Mouse (Mus musculus): ENCODE measurements around the gene Dvl2. TPM values are rescaled to one million over a fixed set of nuclear protein-coding genes. Genes with fewer than 3 reads are reported as not detected.

The Dvl2 gene
- polyA plus RNA-seq, 1 experiment from 2014 or later, result 56.8 TPM

GRCm38 (mm10) chr11:70031321-70031670, 30.9 kb downstream of the Dvl2 start:
- Histone ChIP-seq H3K27me3 (no peaks in the 10 kb centered on the region), H3K4me1 (peaks cover 40% of the 10 kb centered on the region), H3K36me3 (peaks cover 50% of the 10 kb centered on the region), H3K9ac (no peak overlapping the region), H3K4me2 (no peak overlapping the region), H3K27ac (no peak overlapping the region), H3K4me3 (no peak overlapping the region), H3K9me3 (no peaks in the 10 kb centered on the region)
- 96% methylated on average over 11 of the region's 11 CpGs for whole genome bisulfite sequencing
- ATAC-seq (ENCODE audit: insufficient number of reproducible peaks, insufficient read depth, low FRiP score, low TSS enrichment, low read depth), result no peak

GRCm38 (mm10) chr11:70038174-70038573, 37.8 kb downstream of the Dvl2 start:
- 80% methylated on average over 7 of the region's 7 CpGs for WGBS
- H3K4me3 ChIP-seq, result no peak overlapping the region
- peaks cover 77% of the 10 kb centered on the region for H3K36me3 ChIP-seq
- H3K4me1 ChIP-seq, result no peaks in the 10 kb centered on the region
- H3K4me2 ChIP-seq, result no peak overlapping the region
- H3K9me3 ChIP-seq, result no peaks in the 10 kb centered on the region
- no peak overlapping the region for H3K9ac ChIP-seq
- H3K27me3 ChIP-seq, result no peaks in the 10 kb centered on the region
- H3K27ac ChIP-seq, result no peak overlapping the region
- no peak for ATAC-seq (ENCODE audit: insufficient number of reproducible peaks, insufficient read depth, low FRiP score, low TSS enrichment, low read depth)

GRCm38 (mm10) chr11:70039631-70040030, 39.2 kb downstream of the Dvl2 start:
- Histone ChIP-seq H3K36me3 (peaks cover 79% of the 10 kb centered on the region), H3K4me1 (no peaks in the 10 kb centered on the region), H3K4me2 (no peak overlapping the region), H3K4me3 (no peak overlapping the region), H3K27ac (no peak overlapping the region), H3K9ac (no peak overlapping the region), H3K9me3 (no peaks in the 10 kb centered on the region), H3K27me3 (no peaks in the 10 kb centered on the region)
- WGBS, result 90% methylated on average over 10 of the region's 10 CpGs
- ATAC-seq (ENCODE audit: insufficient number of reproducible peaks, insufficient read depth, low FRiP score, low TSS enrichment, low read depth), result no peak

- no peak for ATAC-seq (ENCODE audit: insufficient number of reproducible peaks, insufficient read depth, low FRiP score, low TSS enrichment, low read depth)
- H3K9ac ChIP-seq, result peak overlapping the region; percentile 27; the same call in 1 of the 2 replicates
- peaks cover 80% of the 10 kb centered on the region for H3K36me3 ChIP-seq
- H3K4me1 ChIP-seq, result 0 out of 2 replicates have a peak, but pooled peaks cover 3% of the 10 kb centered on the region
- H3K4me3 ChIP-seq, result no peak overlapping the region
- H3K4me2 ChIP-seq, result no peak overlapping the region
- 88% methylated on average over 7 of the region's 7 CpGs for WGBS
- no peaks in the 10 kb centered on the region for H3K9me3 ChIP-seq
- H3K27ac ChIP-seq, result no peak overlapping the region
- H3K27me3 ChIP-seq, result no peaks in the 10 kb centered on the region
These were observed 39.8 kb downstream of the Dvl2 start for GRCm38 (mm10) chr11:70040184-70040583.

GRCm38 (mm10) chr11:70042309-70043085, 42.1 kb downstream of the Dvl2 start:
- Histone ChIP-seq H3K9ac (no peak overlapping the region), H3K9me3 (no peaks in the 10 kb centered on the region), H3K36me3 (peaks cover 75% of the 10 kb centered on the region), H3K27ac (no peak overlapping the region), H3K4me2 (no peak overlapping the region), H3K27me3 (no peaks in the 10 kb centered on the region), H3K4me1 (0 out of 2 replicates have a peak, but pooled peaks cover 3% of the 10 kb centered on the region), H3K4me3 (no peak overlapping the region)
- no peak for ATAC-seq (ENCODE audit: insufficient number of reproducible peaks, insufficient read depth, low FRiP score, low TSS enrichment, low read depth)
- WGBS, result 90% methylated on average over 23 of the region's 23 CpGs

- Histone ChIP-seq H3K4me2 (no peak overlapping the region), H3K9me3 (no peaks in the 10 kb centered on the region), H3K36me3 (peaks cover 64% of the 10 kb centered on the region), H3K4me1 (0 out of 2 replicates have a peak, but pooled peaks cover 3% of the 10 kb centered on the region), H3K9ac (no peak overlapping the region), H3K4me3 (no peak overlapping the region), H3K27ac (no peak overlapping the region), H3K27me3 (no peaks in the 10 kb centered on the region)
- ATAC-seq (ENCODE audit: insufficient number of reproducible peaks, insufficient read depth, low FRiP score, low TSS enrichment, low read depth), result no peak
- WGBS, result 76% methylated on average over 7 of the region's 7 CpGs
These were observed 43.3 kb downstream of the Dvl2 start for GRCm38 (mm10) chr11:70043665-70044064.

- H3K27ac ChIP-seq, result peak overlapping the region; percentile 4; the same call in 1 of the 2 replicates
- H3K4me2 ChIP-seq, result no peak overlapping the region
- WGBS, result 19% methylated on average over 9 of the region's 9 CpGs
- 0 out of 2 replicates have a peak, but pooled peaks cover 3% of the 10 kb centered on the region for H3K4me1 ChIP-seq
- H3K36me3 ChIP-seq, result peaks cover 48% of the 10 kb centered on the region
- no peaks in the 10 kb centered on the region for H3K27me3 ChIP-seq
- H3K4me3 ChIP-seq, result no peak overlapping the region
- H3K9me3 ChIP-seq, result no peaks in the 10 kb centered on the region
- ATAC-seq (ENCODE audit: insufficient number of reproducible peaks, insufficient read depth, low FRiP score, low TSS enrichment, low read depth), result no peak
- H3K9ac ChIP-seq, result no peak overlapping the region
These were observed 45.0 kb downstream of the Dvl2 start for GRCm38 (mm10) chr11:70045435-70045834.

- no peak overlapping the region for H3K27ac ChIP-seq
- no peaks in the 10 kb centered on the region for H3K9me3 ChIP-seq
- 40% methylated on average over 6 of the region's 6 CpGs for WGBS
- H3K4me1 ChIP-seq, result 0 out of 2 replicates have a peak, but pooled peaks cover 3% of the 10 kb centered on the region
- no peak overlapping the region for H3K9ac ChIP-seq
- peaks cover 11% of the 10 kb centered on the region for H3K36me3 ChIP-seq
- H3K27me3 ChIP-seq, result no peaks in the 10 kb centered on the region
- H3K4me3 ChIP-seq, result no peak overlapping the region
- no peak for ATAC-seq (ENCODE audit: insufficient number of reproducible peaks, insufficient read depth, low FRiP score, low TSS enrichment, low read depth)
- H3K4me2 ChIP-seq, result no peak overlapping the region
These were observed 49.0 kb downstream of the Dvl2 start for GRCm38 (mm10) chr11:70049366-70049765.

GRCm38 (mm10) chr11:70049816-70050215, 49.4 kb downstream of the Dvl2 start:
- Histone ChIP-seq H3K4me2 (no peak overlapping the region), H3K36me3 (peaks cover 7% of the 10 kb centered on the region), H3K4me3 (no peak overlapping the region), H3K27me3 (no peaks in the 10 kb centered on the region), H3K27ac (no peak overlapping the region), H3K4me1 (0 out of 2 replicates have a peak, but pooled peaks cover 2% of the 10 kb centered on the region), H3K9me3 (no peaks in the 10 kb centered on the region), H3K9ac (no peak overlapping the region)
- WGBS, result 57% methylated on average over 10 of the region's 10 CpGs
- no peak for ATAC-seq (ENCODE audit: insufficient number of reproducible peaks, insufficient read depth, low FRiP score, low TSS enrichment, low read depth)

- Histone ChIP-seq H3K4me1 (0 out of 2 replicates have a peak, but pooled peaks cover 8% of the 10 kb centered on the region), H3K27ac (0 out of 2 replicates have a peak overlapping the region, but pooled peaks have one; percentile 16), H3K9ac (no peak overlapping the region), H3K9me3 (no peaks in the 10 kb centered on the region), H3K4me2 (no peak overlapping the region), H3K27me3 (no peaks in the 10 kb centered on the region), H3K36me3 (no peaks in the 10 kb centered on the region), H3K4me3 (no peak overlapping the region)
- WGBS, result 71% methylated on average over 7 of the region's 7 CpGs
- ATAC-seq (ENCODE audit: insufficient number of reproducible peaks, insufficient read depth, low FRiP score, low TSS enrichment, low read depth), result no peak
These were observed 52.8 kb downstream of the Dvl2 start for GRCm38 (mm10) chr11:70053156-70053555.

- ATAC-seq (ENCODE audit: insufficient number of reproducible peaks, insufficient read depth, low FRiP score, low TSS enrichment, low read depth), result no peak
- Histone ChIP-seq H3K4me3 (no peak within 1 kb of the TSS), H3K27me3 (no peaks in the 10 kb centered on the region), H3K36me3 (no peaks in the 10 kb centered on the region), H3K9ac (peak within 1 kb of the TSS; percentile 6; the same call in 1 of the 2 replicates), H3K4me1 (0 out of 2 replicates have a peak, but pooled peaks cover 8% of the 10 kb centered on the region), H3K4me2 (no peak within 1 kb of the TSS), H3K27ac (0 out of 2 replicates have a peak within 1 kb of the TSS, but pooled peaks have one; percentile 16), H3K9me3 (no peaks in the 10 kb centered on the region)
- 82% methylated on average over 10 of the region's 10 CpGs for WGBS
These were observed 53.6 kb downstream of the Dvl2 start, which contains the start of gene Asgr1 for GRCm38 (mm10) chr11:70053898-70054570. Asgr1 (plus strand) TSS chr11:70054085.
